Mouse (Mus musculus) liver, postnatal 0 days (tissue): ENCODE results near the gene Glud1. TPM values are rescaled to one million over a fixed set of nuclear protein-coding genes. Genes with fewer than 3 reads are reported as not detected.

Experiments used
- ATAC-seq: fragments of 200-750 bp; cut with Nextera tagmentation; 2 replicates; pipeline ENCODE4 v1.8.0; 2017; ENCODE audit warnings: mild to moderate bottlenecking, moderate library complexity
- DNase-seq: peaks from one replicate; pipeline ENCODE4 v3.0.0-alpha.2; 2016
- H3K27ac ChIP-seq: fragments of 300-500 bp; sonication (generic); 2 replicates; pipeline ENCODE4 v1.5.1; 2014; ENCODE audit warnings: antibody characterized with exemption, moderate library complexity, mild to moderate bottlenecking, low read depth
- H3K27me3 ChIP-seq: fragments of 300-500 bp; sonication (generic); 2 replicates; pipeline ENCODE4 v1.6.1; 2014; ENCODE audit warnings: low read length, control low read depth, mixed read lengths; ENCODE audit not compliant: insufficient read depth
- H3K36me3 ChIP-seq: fragments of 300-500 bp; sonication (generic); replicated peaks from 2 replicates; pipeline ENCODE4 v1.6.1; 2014; ENCODE audit warnings: mild to moderate bottlenecking, control low read depth, low read length, moderate library complexity, mixed read lengths; ENCODE audit not compliant: insufficient read depth
- H3K4me1 ChIP-seq: fragments of 300-500 bp; sonication (generic); 2 replicates; pipeline ENCODE4 v1.6.1; 2014; ENCODE audit warnings: antibody characterized with exemption, mild to moderate bottlenecking, control low read depth; ENCODE audit not compliant: insufficient read depth
- H3K4me2 ChIP-seq: fragments of 300-500 bp; sonication (generic); 2 replicates; pipeline ENCODE4 v1.6.1; 2014; ENCODE audit warnings: low read depth, mild to moderate bottlenecking, low read length, moderate library complexity, mixed read lengths
- H3K4me3 ChIP-seq: fragments of 300-500 bp; sonication (generic); 2 replicates; pipeline ENCODE4 v1.5.1; 2014; ENCODE audit warnings: low read depth, low read length
- H3K9ac ChIP-seq: fragments of 300-500 bp; sonication (generic); replicated peaks from 2 replicates; pipeline ENCODE4 v1.6.1; 2014; ENCODE audit warnings: mild to moderate bottlenecking, moderate library complexity
- H3K9me3 ChIP-seq: fragments of 300-500 bp; sonication (generic); 2 replicates; pipeline ENCODE4 v1.6.1; 2016; ENCODE audit warnings: mild to moderate bottlenecking, control low read depth, low read length, mixed read lengths
- CTCF ChIP-seq: sonication (generic); IDR thresholded peaks from 2 replicates; pipeline ENCODE4 v1.5.1; 2016; ENCODE audit warnings: antibody characterized with exemption, low read depth
- EP300 ChIP-seq: IDR thresholded peaks from 2 replicates; pipeline ENCODE4 v1.6.1; 2016; ENCODE audit warnings: antibody characterized with exemption, low read depth, mild to moderate bottlenecking
- WGBS: fragments of 180-500 bp; shearing (Covaris S2); extraction: QIAGEN DNeasy Blood & Tissue Kit; methylation state at CpG from one replicate; pipeline ENCODE4 v1.1.7; 2014; ENCODE audit not compliant: insufficient replicate concordance; 5-methylcytosine and 5-hydroxymethylcytosine counted together
- polyA plus RNA-seq: library from polyadenylated mRNA; unstranded; fragments of >200 nt; fragmentation: Nextera tagmentation; extraction: Ambion mirVana; gene quantifications from 2 replicates; pipeline ENCODE4 v1.2.1, GENCODE M21; 2015

The Glud1 gene
- polyA plus RNA-seq, 1 experiment from 2014 or later: 163 TPM

- H3K4me3 ChIP-seq: no peak overlapping the region
- H3K9me3 ChIP-seq: no peaks in the 10 kb centered on the region
- no peaks in the 10 kb centered on the region for H3K36me3 ChIP-seq
- H3K27ac ChIP-seq: peak overlapping the region; percentile 60; the same call in 1 of the 2 replicates
- ATAC-seq (no peak), DNase-seq (no peak)
- TF ChIP-seq EP300: no peak
- peak overlapping the region; percentile 7; the same call in 1 of the 2 replicates for H3K4me2 ChIP-seq
- no peak overlapping the region for H3K9ac ChIP-seq
- peaks cover 14% of the 10 kb centered on the region; the same call in 1 of the 2 replicates for H3K4me1 ChIP-seq
- 54% methylated on average over 7 of the region's 7 CpGs for WGBS
- no peaks in the 10 kb centered on the region for H3K27me3 ChIP-seq
These were observed 14.2 kb upstream of the Glud1 start for GRCm38 (mm10) chr14:34296350-34296749.

GRCm38 (mm10) chr14:34297038-34297437 lies 13.5 kb upstream of the Glud1 start:
- H3K4me1 ChIP-seq: peaks cover 14% of the 10 kb centered on the region; the same call in 1 of the 2 replicates
- DNase-seq (no peak), ATAC-seq (no peak)
- WGBS: 49% methylated on average over 4 of the region's 4 CpGs
- no peak overlapping the region for H3K9ac ChIP-seq
- no peak overlapping the region for H3K4me3 ChIP-seq
- TF ChIP-seq CTCF: no peak
- TF ChIP-seq EP300: no peak
- H3K4me2 ChIP-seq: peak overlapping the region; percentile 19
- no peaks in the 10 kb centered on the region for H3K27me3 ChIP-seq
- H3K9me3 ChIP-seq: no peaks in the 10 kb centered on the region
- peak overlapping the region; percentile 9; the same call in 1 of the 2 replicates for H3K27ac ChIP-seq
- no peaks in the 10 kb centered on the region for H3K36me3 ChIP-seq

DNA sequence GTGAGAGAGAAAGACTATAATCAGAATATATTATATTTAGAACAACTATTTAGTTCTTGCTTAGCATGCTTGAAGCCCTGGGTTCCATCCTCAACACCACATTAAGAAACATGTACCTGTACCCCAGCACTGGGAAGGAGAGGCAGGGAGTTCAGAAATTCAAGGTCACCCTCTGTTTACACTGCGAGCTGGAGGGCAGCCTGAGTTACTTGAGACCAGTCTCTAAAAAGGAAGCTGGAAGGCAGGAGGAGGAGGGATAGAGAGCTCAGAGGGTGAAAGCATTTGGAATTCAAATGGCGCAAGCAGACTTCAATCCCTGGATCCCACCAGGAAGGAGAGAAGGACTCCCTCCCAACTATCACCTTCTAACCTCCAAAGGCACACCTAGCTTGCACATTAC lies 12.9 kb upstream of the Glud1 start:
- TF ChIP-seq CTCF (no peak), EP300 (no peak)
- no peak for DNase-seq
- Histone ChIP-seq H3K4me1 (peaks cover 17% of the 10 kb centered on the region; the same call in 1 of the 2 replicates), H3K4me2 (no peak overlapping the region), H3K9me3 (no peaks in the 10 kb centered on the region), H3K4me3 (no peak overlapping the region), H3K36me3 (no peaks in the 10 kb centered on the region), H3K27me3 (no peaks in the 10 kb centered on the region), H3K27ac (0 out of 2 replicates have a peak overlapping the region, but pooled peaks have one; percentile 49), H3K9ac (no peak overlapping the region)
- 57% methylated on average over 2 of the region's 2 CpGs for WGBS
- no peak for ATAC-seq

- Histone ChIP-seq H3K27ac (peak overlapping the region; percentile 73), H3K4me3 (no peak overlapping the region), H3K9ac (0 out of 2 replicates have a peak overlapping the region, but pooled peaks have one; percentile 2), H3K27me3 (no peaks in the 10 kb centered on the region), H3K4me1 (peaks cover 24% of the 10 kb centered on the region), H3K36me3 (no peaks in the 10 kb centered on the region), H3K9me3 (no peaks in the 10 kb centered on the region), H3K4me2 (peak overlapping the region; percentile 30)
- ATAC-seq: peak; percentile 83
- TF ChIP-seq EP300: no peak
- no peak for TF ChIP-seq CTCF
- DNase-seq: no peak
- 47% methylated on average over 11 of the region's 11 CpGs for WGBS
These were observed 11.4 kb upstream of the Glud1 start for GRCm38 (mm10) chr14:34298871-34299700.

DNA sequence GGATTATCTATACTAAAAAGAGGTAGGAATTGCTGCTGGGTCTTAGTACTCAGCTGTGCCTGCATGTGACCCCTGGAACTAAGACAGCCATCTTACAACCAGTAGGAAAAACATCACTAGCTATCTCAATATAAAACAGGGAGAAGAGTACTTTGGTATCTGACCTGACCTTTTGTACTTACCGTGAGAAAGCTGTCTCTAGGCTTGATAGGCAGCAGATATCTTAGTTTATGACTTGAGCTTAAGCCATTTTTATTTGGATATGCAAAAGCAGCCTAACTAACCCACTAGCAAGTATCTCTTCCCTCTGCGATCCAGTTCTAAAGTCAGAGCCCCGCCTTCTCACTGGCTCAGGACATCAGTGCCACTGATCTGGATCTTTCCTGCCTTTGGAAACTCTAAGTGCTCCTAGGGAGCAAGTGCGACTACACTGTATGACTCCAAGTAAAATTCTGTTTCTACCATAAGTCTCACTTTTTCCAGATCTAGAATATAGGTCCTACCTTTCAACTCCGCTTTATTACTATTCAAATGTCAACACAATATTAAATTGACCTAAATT lies 7.8 kb upstream of the Glud1 start:
- Histone ChIP-seq H3K9ac (no peak overlapping the region), H3K4me1 (peaks cover 19% of the 10 kb centered on the region), H3K27ac (0 out of 2 replicates have a peak overlapping the region, but pooled peaks have one; percentile 0), H3K9me3 (no peaks in the 10 kb centered on the region), H3K27me3 (no peaks in the 10 kb centered on the region), H3K4me2 (no peak overlapping the region), H3K36me3 (no peaks in the 10 kb centered on the region), H3K4me3 (no peak overlapping the region)
- ATAC-seq: no peak
- no peak for DNase-seq
- WGBS: 72% methylated on average over 5 of the region's 5 CpGs
- TF ChIP-seq EP300: no peak
- no peak for TF ChIP-seq CTCF

DNA sequence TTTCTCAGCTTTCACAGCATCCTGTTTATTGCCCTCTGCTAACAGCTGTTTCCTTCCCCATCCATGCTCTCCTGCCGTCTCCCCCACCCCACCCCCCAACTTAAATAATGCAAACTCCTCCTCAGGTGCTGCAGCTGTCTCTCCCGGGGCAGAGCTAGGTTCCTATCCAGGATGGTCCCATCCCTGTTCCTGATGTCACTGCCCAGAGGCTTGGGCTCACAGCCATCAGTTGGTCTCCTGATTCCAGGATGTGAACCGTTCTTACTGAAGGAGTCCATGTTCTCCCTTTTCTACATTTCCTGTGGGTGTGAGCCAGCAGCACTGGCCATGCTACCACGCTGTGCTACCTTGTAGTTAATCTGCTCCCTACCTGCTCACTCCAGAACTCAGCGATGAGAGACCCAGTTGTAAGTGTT lies 7.3 kb upstream of the Glud1 start:
- WGBS: 36% methylated on average over 5 of the region's 5 CpGs
- Histone ChIP-seq H3K27ac (peak overlapping the region; percentile 13; the same call in 1 of the 2 replicates), H3K4me3 (no peak overlapping the region), H3K9ac (no peak overlapping the region), H3K4me1 (peaks cover 18% of the 10 kb centered on the region), H3K4me2 (no peak overlapping the region), H3K27me3 (no peaks in the 10 kb centered on the region), H3K9me3 (no peaks in the 10 kb centered on the region), H3K36me3 (no peaks in the 10 kb centered on the region)
- DNase-seq (no peak), ATAC-seq (no peak)
- TF ChIP-seq EP300: no peak
- no peak for TF ChIP-seq CTCF
